Mouse (Mus musculus) E14TG2a.4 (cell line): ENCODE data around the gene Efna4.
A peak's percentile ranks its signal among the peaks of the same experiment; 100 is the strongest.

ENCODE experiments used
- H3K27me3 ChIP-seq: 2 replicates; pipeline ENCODE4 v1.6.1; 2014; ENCODE audit warnings: low read length, control low read depth; ENCODE audit not compliant: insufficient read depth
- H3K36me3 ChIP-seq: 2 replicates; pipeline ENCODE4 v1.6.1; 2014; ENCODE audit warnings: low read length, control low read depth; ENCODE audit not compliant: insufficient read depth
- H3K4me1 ChIP-seq: replicated peaks from 2 replicates; pipeline ENCODE4 v1.6.1; 2014; ENCODE audit warnings: low read depth, low read length, control low read depth
- H3K4me3 ChIP-seq: replicated peaks from 2 replicates; pipeline ENCODE4 v1.5.1; 2014; ENCODE audit warnings: mild to moderate bottlenecking, low read length
- H3K9me3 ChIP-seq: 2 replicates; pipeline ENCODE4 v1.6.1; 2014; ENCODE audit warnings: low read length, control low read depth
- CTCF ChIP-seq: conservative IDR thresholded peaks from 2 replicates; pipeline ENCODE4 v1.5.1; 2014; ENCODE audit warnings: low read length
- NANOG ChIP-seq: IDR thresholded peaks from 2 replicates; pipeline ENCODE4 v1.6.1; 2014; ENCODE audit warnings: borderline replicate concordance, low read length, mixed read lengths
- POU5F1 ChIP-seq: IDR thresholded peaks from 2 replicates; pipeline ENCODE4 v1.6.1; 2014; ENCODE audit warnings: low read length, borderline replicate concordance

Gene Efna4

DNA sequence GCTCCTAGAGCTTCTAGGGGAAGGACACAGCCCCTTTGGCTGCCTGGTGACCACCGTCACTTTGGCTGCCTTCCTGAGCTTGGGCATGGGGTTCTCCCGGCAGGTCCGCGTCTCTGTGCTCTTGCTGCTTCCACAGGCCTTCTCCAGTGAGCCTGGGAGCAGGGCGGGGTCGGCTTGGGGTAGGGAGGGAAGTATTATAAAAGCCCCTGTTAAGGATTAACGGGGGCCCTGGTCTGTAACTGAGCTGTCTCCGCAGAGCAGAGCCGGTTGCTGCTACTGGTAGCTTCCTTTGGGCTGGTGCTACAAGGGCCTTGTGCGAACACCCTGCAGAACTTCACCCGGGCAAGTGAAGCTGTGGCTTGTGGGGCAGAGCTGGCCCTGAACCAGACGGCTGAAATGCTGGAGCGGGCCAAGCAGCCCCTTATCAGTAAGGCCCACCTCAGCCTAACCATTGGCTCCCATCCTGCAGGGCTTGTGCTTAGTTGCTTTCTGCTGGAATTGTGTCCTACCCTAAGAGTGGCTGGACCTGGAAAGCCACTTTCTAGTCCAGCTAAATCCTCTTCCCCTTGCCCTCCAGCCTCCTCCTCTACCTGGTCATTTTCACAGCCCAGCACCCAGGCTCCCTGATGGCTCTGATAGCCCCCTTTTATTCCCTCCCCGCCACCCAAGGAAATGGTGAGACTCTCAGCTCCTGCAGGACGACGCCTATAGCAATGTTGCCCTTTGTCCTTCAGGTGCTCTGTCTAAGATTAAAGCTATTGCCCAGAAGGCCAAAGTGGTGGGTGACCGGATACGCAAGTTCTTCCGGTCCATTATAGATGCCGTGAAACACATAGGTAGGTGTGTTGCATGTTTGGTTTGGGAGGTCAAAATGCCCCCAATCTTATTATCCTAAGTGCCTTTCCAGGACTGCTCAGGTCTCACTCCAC, 27.9 kb upstream of the Efna4 start:
- Histone ChIP-seq H3K4me1 (peaks cover 32% of the 10 kb centered on the region), H3K4me3 (peak overlapping the region; percentile 60), H3K9me3 (no peaks in the 10 kb centered on the region), H3K27me3 (peaks cover 66% of the 10 kb centered on the region), H3K36me3 (no peaks in the 10 kb centered on the region)
- no peak for TF ChIP-seq CTCF
- no peak for TF ChIP-seq NANOG
- TF ChIP-seq POU5F1: no peak

- H3K27me3 ChIP-seq: peaks cover 63% of the 10 kb centered on the region
- H3K36me3 ChIP-seq: no peaks in the 10 kb centered on the region
- no peak for TF ChIP-seq NANOG
- H3K4me1 ChIP-seq: peaks cover 27% of the 10 kb centered on the region
- no peaks in the 10 kb centered on the region for H3K9me3 ChIP-seq
- H3K4me3 ChIP-seq: peak within 1 kb of the TSS; percentile 60
Observed at GRCm38 (mm10) chr3:89365153-89365485, 27.3 kb upstream of the Efna4 start, which contains the start of gene Dcst1. TSS of gene Dcst1 (minus strand) at chr3:89365253.

DNA sequence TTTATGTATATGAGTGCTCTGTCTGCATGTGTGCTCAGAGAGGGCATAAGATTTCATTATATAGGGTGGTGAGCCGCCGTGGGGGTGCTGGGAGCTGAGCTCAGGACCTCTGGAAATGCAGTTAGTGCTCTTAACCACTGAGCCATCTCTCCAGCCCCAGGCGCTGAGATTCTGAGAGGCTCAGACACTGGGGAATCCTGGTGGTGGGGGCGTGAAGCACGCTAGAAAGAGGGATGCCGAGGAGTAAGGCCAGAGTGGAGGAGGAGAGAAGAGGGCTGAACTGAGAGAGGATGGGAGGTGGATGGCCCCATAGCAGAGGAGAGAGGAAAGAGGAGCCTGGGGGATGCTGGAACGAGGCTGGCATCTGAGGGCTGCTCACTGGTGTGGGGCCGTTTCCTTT, 26.8 kb upstream of the Efna4 start:
- Histone ChIP-seq H3K27me3 (peaks cover 63% of the 10 kb centered on the region), H3K36me3 (no peaks in the 10 kb centered on the region), H3K4me1 (peaks cover 31% of the 10 kb centered on the region), H3K9me3 (no peaks in the 10 kb centered on the region), H3K4me3 (peak overlapping the region; percentile 60; the same call in 1 of the 2 replicates)
- TF ChIP-seq POU5F1 (no peak), CTCF (no peak)

DNA sequence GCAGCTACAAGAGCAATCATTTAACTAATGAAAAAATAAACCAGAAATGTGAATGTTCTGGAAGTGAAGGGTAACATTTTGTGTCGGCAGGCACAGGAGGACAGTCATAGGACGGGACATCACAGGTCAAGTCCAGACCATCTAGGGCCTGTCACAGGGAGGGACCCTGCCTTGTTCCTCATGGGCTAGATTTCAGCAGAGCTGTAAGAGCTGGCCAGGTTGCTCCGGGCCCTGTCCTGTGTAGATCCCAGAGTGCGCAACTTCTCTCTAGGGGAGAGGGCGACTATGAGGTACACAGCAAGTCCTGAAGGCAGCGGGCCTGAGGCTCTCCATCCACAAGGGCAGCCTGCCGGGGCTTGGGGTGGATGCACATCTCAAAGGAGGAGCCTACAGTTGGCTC, 23.8 kb upstream of the Efna4 start, which contains the start of gene Dcst2:
TSS of gene Dcst2 (plus strand) at position 301 of the 400 bp plus-strand sequence.
- H3K4me1 ChIP-seq: peaks cover 26% of the 10 kb centered on the region
- H3K27me3 ChIP-seq: peaks cover 66% of the 10 kb centered on the region
- H3K9me3 ChIP-seq: no peaks in the 10 kb centered on the region
- no peak within 1 kb of the TSS for H3K4me3 ChIP-seq
- no peaks in the 10 kb centered on the region for H3K36me3 ChIP-seq
- TF ChIP-seq NANOG (no peak), CTCF (no peak), POU5F1 (no peak)

DNA sequence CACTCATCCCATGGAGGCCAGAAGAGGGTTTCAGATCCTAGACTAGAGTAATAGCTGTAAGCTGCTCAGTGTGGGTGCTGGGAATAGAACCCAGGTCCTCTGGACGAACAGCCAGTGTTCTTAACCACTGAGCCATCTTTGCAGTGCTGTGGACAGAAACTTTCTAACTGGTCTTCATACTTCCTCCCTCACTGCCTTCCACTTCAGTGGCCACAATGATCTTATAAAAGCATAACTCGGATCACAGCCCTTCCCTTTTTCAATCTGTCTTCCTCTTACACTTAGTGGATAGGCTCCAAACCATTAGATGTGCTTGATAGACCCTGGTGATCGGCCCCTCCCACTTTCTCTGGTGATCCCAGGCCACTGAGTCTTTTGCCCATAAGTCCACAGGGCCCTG, 22.4 kb upstream of the Efna4 start:
- H3K9me3 ChIP-seq: no peaks in the 10 kb centered on the region
- H3K27me3 ChIP-seq: peaks cover 66% of the 10 kb centered on the region
- no peak for TF ChIP-seq NANOG
- no peak for TF ChIP-seq POU5F1
- no peak for TF ChIP-seq CTCF
- H3K4me3 ChIP-seq: no peak overlapping the region
- H3K36me3 ChIP-seq: no peaks in the 10 kb centered on the region
- peaks cover 28% of the 10 kb centered on the region for H3K4me1 ChIP-seq

- Histone ChIP-seq H3K9me3 (no peaks in the 10 kb centered on the region), H3K27me3 (peaks cover 61% of the 10 kb centered on the region), H3K4me1 (peaks cover 26% of the 10 kb centered on the region), H3K4me3 (no peak overlapping the region), H3K36me3 (no peaks in the 10 kb centered on the region)
- TF ChIP-seq NANOG: no peak
- TF ChIP-seq CTCF: no peak
- no peak for TF ChIP-seq POU5F1
Observed at GRCm38 (mm10) chr3:89359630-89360029, 21.8 kb upstream of the Efna4 start.

GRCm38 (mm10) chr3:89356029-89356428, 18.2 kb upstream of the Efna4 start:
- Histone ChIP-seq H3K4me1 (peaks cover 44% of the 10 kb centered on the region), H3K9me3 (no peaks in the 10 kb centered on the region), H3K27me3 (peaks cover 75% of the 10 kb centered on the region), H3K4me3 (peak overlapping the region; percentile 48; the same call in 1 of the 2 replicates), H3K36me3 (no peaks in the 10 kb centered on the region)
- TF ChIP-seq NANOG: no peak
- no peak for TF ChIP-seq CTCF
- no peak for TF ChIP-seq POU5F1

DNA sequence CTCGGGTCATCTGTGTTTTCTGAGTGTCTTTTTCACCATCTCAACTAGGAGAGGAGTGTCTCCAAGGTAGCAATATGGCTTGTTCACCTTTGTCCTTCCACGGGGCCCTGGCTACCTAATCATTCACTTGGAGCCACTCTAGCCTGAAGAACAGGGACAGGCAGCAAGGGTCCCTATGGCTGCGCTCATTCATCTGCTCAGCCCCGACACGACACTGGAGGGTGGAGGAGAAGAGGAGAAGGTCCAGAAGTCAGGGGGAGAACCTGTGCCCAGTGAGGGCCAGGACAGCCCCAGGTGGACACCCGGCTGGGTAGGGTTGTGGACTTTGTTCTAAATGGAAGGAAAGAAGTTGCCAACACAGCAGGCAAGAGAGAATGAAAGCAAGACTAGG, 17.7 kb upstream of the Efna4 start:
- Histone ChIP-seq H3K4me1 (peaks cover 47% of the 10 kb centered on the region), H3K36me3 (no peaks in the 10 kb centered on the region), H3K4me3 (no peak overlapping the region), H3K9me3 (no peaks in the 10 kb centered on the region), H3K27me3 (peaks cover 80% of the 10 kb centered on the region)
- no peak for TF ChIP-seq NANOG
- no peak for TF ChIP-seq POU5F1
- TF ChIP-seq CTCF: no peak
